Mouse (Mus musculus) forebrain, embryonic 16.5 days (tissue): ENCODE measurements around the gene Lamtor3. TPM values are rescaled to one million over a fixed set of nuclear protein-coding genes. Genes with fewer than 3 reads are reported as not detected.
"Not testable (repeated sequence)": the region's sequence is repeated elsewhere in the genome, so short reads cannot be mapped to it uniquely, and the experiment has no call there.

ENCODE experiments used
- ATAC-seq: fragments of 200-750 bp; cut with Nextera tagmentation; 2 replicates; pipeline ENCODE4 v1.8.0; 2017; ENCODE audit warnings: mild to moderate bottlenecking, moderate library complexity
- H3K27ac ChIP-seq: fragments of 300-500 bp; sonication (generic); 2 replicates; pipeline ENCODE4 v1.5.1; 2014; ENCODE audit warnings: low read length, control low read depth
- H3K27me3 ChIP-seq: fragments of 300-500 bp; sonication (generic); replicated peaks from 2 replicates; pipeline ENCODE4 v1.6.1; 2014; ENCODE audit warnings: low read length; ENCODE audit not compliant: control insufficient read depth, insufficient read depth
- H3K36me3 ChIP-seq: fragments of 300-500 bp; sonication (generic); 2 replicates; pipeline ENCODE4 v1.6.1; 2014; ENCODE audit not compliant: control insufficient read depth, insufficient read depth
- H3K4me1 ChIP-seq: fragments of 300-500 bp; sonication (generic); replicated peaks from 2 replicates; pipeline ENCODE4 v1.6.1; 2014; ENCODE audit warnings: low read length; ENCODE audit not compliant: control insufficient read depth, insufficient read depth
- H3K4me2 ChIP-seq: fragments of 300-500 bp; sonication (generic); 2 replicates; pipeline ENCODE4 v1.6.1; 2014; ENCODE audit warnings: mild to moderate bottlenecking, low read length, control low read depth
- H3K4me3 ChIP-seq: fragments of 300-500 bp; sonication (generic); replicated peaks from 2 replicates; pipeline ENCODE4 v1.5.1; 2014; ENCODE audit warnings: mild to moderate bottlenecking, low read length, control low read depth
- H3K9ac ChIP-seq: fragments of 300-500 bp; sonication (generic); replicated peaks from 2 replicates; pipeline ENCODE4 v1.6.1; 2014; ENCODE audit warnings: low read depth, low read length, control low read depth
- H3K9me3 ChIP-seq: fragments of 300-500 bp; sonication (generic); 2 replicates; pipeline ENCODE4 v1.6.1; 2016; ENCODE audit warnings: low read length; ENCODE audit not compliant: control insufficient read depth
- WGBS: fragments of 180-500 bp; shearing (Covaris S2); extraction: QIAGEN DNeasy Blood & Tissue Kit; methylation state at CpG from one replicate; pipeline ENCODE4 v1.1.7; 2014; 5-methylcytosine and 5-hydroxymethylcytosine counted together
- polyA plus RNA-seq: library from polyadenylated mRNA; unstranded; fragments of >200 nt; fragmentation: Nextera tagmentation; extraction: Ambion mirVana; gene quantifications from 2 replicates; pipeline ENCODE4 v1.2.1, GENCODE M21; 2015

Gene Lamtor3
- polyA plus RNA-seq, 1 experiment from 2014 or later: 141 TPM

DNA sequence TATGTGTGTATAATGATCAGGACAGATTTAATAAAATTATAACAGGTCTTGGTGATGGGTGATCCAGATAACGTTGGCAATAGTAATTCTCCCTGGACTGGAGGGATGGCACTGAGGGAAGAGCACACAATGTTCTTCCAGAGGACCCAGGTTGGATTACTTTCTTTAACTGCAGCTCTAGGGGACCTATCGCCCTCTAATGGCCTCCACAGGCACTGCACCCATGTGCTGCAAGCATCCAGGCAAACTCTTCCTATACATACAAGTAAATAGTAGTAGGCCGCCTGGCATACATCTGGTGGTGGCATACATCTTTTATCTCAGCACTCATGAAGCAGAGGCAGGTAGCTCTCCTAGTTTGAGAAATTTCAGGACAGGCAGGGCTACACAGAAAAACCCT, 23.1 kb upstream of the Lamtor3 start:
- Histone ChIP-seq H3K4me1 (peaks cover 3% of the 10 kb centered on the region), H3K36me3 (peaks cover 4% of the 10 kb centered on the region; the same call in 1 of the 2 replicates), H3K4me3 (no peak overlapping the region), H3K9me3 (no peaks in the 10 kb centered on the region), H3K27me3 (no peaks in the 10 kb centered on the region), H3K9ac (no peak overlapping the region), H3K27ac (no peak overlapping the region), H3K4me2 (no peak overlapping the region)
- no peak for ATAC-seq
- whole genome bisulfite sequencing: 95% methylated on average over 3 of the region's 3 CpGs

DNA sequence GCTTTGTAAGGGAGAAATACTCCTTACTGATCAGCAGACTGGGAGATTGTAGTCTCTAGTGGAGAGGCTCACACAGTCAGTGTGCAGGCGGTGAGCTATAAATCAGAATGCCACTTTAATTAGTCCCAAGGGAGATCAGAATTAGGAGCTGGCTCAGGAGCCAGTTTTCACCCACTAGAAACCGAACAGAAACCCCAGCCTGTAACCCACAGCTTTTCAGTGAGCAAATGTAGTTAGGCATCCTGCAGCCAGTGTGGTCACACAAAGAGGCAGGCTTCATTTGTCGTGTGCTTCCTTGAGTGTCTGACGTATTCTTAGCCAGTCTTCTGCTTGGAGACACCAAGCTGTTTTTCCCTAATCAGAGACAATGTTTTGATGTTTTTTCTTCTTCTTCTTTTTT, 21.9 kb upstream of the Lamtor3 start:
- no peak overlapping the region for H3K9ac ChIP-seq
- H3K27me3 ChIP-seq: no peaks in the 10 kb centered on the region
- 0 out of 2 replicates have a peak, but pooled peaks cover 4% of the 10 kb centered on the region for H3K36me3 ChIP-seq
- no peak overlapping the region for H3K4me3 ChIP-seq
- whole genome bisulfite sequencing: 82% methylated on average over 4 of the region's 4 CpGs
- H3K27ac ChIP-seq: no peak overlapping the region
- H3K4me1 ChIP-seq: peaks cover 8% of the 10 kb centered on the region
- no peak for ATAC-seq
- H3K4me2 ChIP-seq: no peak overlapping the region
- H3K9me3 ChIP-seq: no peaks in the 10 kb centered on the region

- Histone ChIP-seq H3K9ac (no peak overlapping the region), H3K4me3 (no peak overlapping the region), H3K27me3 (no peaks in the 10 kb centered on the region), H3K27ac (no peak overlapping the region), H3K36me3 (0 out of 2 replicates have a peak, but pooled peaks cover 4% of the 10 kb centered on the region), H3K9me3 (no peaks in the 10 kb centered on the region), H3K4me2 (no peak overlapping the region), H3K4me1 (peaks cover 8% of the 10 kb centered on the region)
- WGBS: 99% methylated on average over 3 of the region's 3 CpGs
- no peak for ATAC-seq
These were observed 21.4 kb upstream of the Lamtor3 start for GRCm38 (mm10) chr3:137896867-137897266.

DNA sequence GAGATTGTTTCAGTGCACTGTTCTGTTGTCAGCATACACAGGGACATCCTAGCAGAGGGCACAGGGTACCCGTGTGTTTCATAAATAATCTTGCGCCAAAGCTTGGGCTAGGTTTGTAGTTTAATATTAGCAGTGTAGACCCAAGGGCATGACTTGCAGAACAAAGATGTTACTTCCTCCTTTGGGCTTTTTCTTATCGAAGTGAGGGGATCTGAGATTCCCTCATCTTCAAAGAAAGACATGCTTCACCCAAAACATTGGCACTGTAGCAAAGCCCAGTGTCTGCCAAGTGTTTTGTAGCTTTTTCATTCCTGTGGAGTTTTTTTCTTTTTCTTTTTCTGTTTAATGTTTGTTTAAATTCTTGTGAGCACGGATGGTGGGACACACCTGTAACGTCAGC, 20.6 kb upstream of the Lamtor3 start:
- Histone ChIP-seq H3K4me2 (no peak overlapping the region), H3K9me3 (no peaks in the 10 kb centered on the region), H3K27me3 (no peaks in the 10 kb centered on the region), H3K4me3 (no peak overlapping the region), H3K4me1 (peaks cover 8% of the 10 kb centered on the region), H3K9ac (no peak overlapping the region), H3K36me3 (0 out of 2 replicates have a peak, but pooled peaks cover 4% of the 10 kb centered on the region), H3K27ac (no peak overlapping the region)
- no peak for ATAC-seq
- 84% methylated on average over 5 of the region's 5 CpGs for WGBS

GRCm38 (mm10) chr3:137900149-137900548, 18.2 kb upstream of the Lamtor3 start:
- no peaks in the 10 kb centered on the region for H3K9me3 ChIP-seq
- WGBS: 32% methylated on average over 10 of the region's 10 CpGs
- no peaks in the 10 kb centered on the region for H3K27me3 ChIP-seq
- H3K4me3 ChIP-seq: no peak overlapping the region
- no peak overlapping the region for H3K9ac ChIP-seq
- H3K36me3 ChIP-seq: 0 out of 2 replicates have a peak, but pooled peaks cover under 1% of the 10 kb centered on the region
- H3K4me1 ChIP-seq: peaks cover 8% of the 10 kb centered on the region
- ATAC-seq: peak; percentile 64; the same call in 1 of the 2 replicates
- H3K4me2 ChIP-seq: peak overlapping the region; percentile 10; the same call in 1 of the 2 replicates
- no peak overlapping the region for H3K27ac ChIP-seq

DNA sequence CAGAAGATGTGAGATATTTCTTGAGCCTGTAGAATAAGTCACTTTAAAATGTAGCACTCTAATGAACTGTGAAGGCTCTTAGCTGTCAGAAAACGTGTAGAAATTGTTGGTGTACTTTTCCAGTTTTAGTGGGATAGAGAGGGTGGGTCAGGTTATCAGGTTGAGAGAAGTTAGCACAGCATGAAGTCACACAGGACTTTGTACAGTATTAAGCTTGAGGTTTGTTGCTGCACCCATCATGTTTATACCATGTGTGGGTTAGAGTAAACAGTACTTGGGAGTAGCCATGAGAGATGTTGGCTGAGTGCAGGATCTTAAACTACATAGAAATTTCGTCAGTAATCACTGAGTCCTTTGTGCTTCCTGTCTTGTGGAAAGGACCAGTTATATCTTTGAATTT, 5.2 kb upstream of the Lamtor3 start:
- Histone ChIP-seq H3K27me3 (no peaks in the 10 kb centered on the region), H3K4me1 (peaks cover 9% of the 10 kb centered on the region; the same call in 1 of the 2 replicates), H3K4me2 (no peak overlapping the region), H3K27ac (no peak overlapping the region), H3K9me3 (no peaks in the 10 kb centered on the region), H3K4me3 (no peak overlapping the region), H3K36me3 (no peaks in the 10 kb centered on the region), H3K9ac (no peak overlapping the region)
- no peak for ATAC-seq
- WGBS: 80% methylated on average over 2 of the region's 2 CpGs

- no CpG with 5 or more reads among the region's 1 CpGs for WGBS
These were observed 3.7 kb upstream of the Lamtor3 start for GRCm38 (mm10) chr3:137914567-137914966.

GRCm38 (mm10) chr3:137917694-137918171, 573 bp upstream of the Lamtor3 start:
- Histone ChIP-seq H3K9ac (peak overlapping the region; percentile 87), H3K9me3 (no peaks in the 10 kb centered on the region), H3K27me3 (no peaks in the 10 kb centered on the region), H3K36me3 (peaks cover 9% of the 10 kb centered on the region; the same call in 1 of the 2 replicates), H3K4me1 (peaks cover 18% of the 10 kb centered on the region), H3K27ac (peak overlapping the region; percentile 84), H3K4me2 (peak overlapping the region; percentile 89), H3K4me3 (peak overlapping the region; percentile 84)
- WGBS: 6% methylated on average over 12 of the region's 12 CpGs
- ATAC-seq: peak; percentile 17

More at GRCm38 (mm10) chr3:137914567-137914966, 3.7 kb upstream of the Lamtor3 start:
- not testable (repeated sequence) for H3K4me3 ChIP-seq, H3K9me3 ChIP-seq, ATAC-seq, H3K27me3 ChIP-seq, H3K27ac ChIP-seq, H3K4me2 ChIP-seq, H3K9ac ChIP-seq, H3K36me3 ChIP-seq
- peaks cover 17% of the 10 kb centered on the region for H3K4me1 ChIP-seq

- peaks cover 11% of the 10 kb centered on the region; the same call in 1 of the 2 replicates for H3K36me3 ChIP-seq
- H3K27ac ChIP-seq: peak overlapping the region; percentile 84
- H3K27me3 ChIP-seq: no peaks in the 10 kb centered on the region
- H3K9ac ChIP-seq: peak overlapping the region; percentile 87
- peak overlapping the region; percentile 84 for H3K4me3 ChIP-seq
- peak; percentile 29 for ATAC-seq
- peaks cover 18% of the 10 kb centered on the region for H3K4me1 ChIP-seq
- H3K4me2 ChIP-seq: peak overlapping the region; percentile 83
- WGBS: 15% methylated on average over 6 of the region's 6 CpGs
- no peaks in the 10 kb centered on the region for H3K9me3 ChIP-seq
These were observed 616 bp downstream of the Lamtor3 start for GRCm38 (mm10) chr3:137918932-137919311.
